Mouse (Mus musculus) stomach, embryonic 14.5 days (tissue): ENCODE data around the gene Mtmr3. TPM values are rescaled to one million over a fixed set of nuclear protein-coding genes. Genes with fewer than 3 reads are reported as not detected.
A peak's percentile ranks its signal among the peaks of the same experiment; 100 is the strongest.

Experiments used
- ATAC-seq: fragments of 200-750 bp; cut with Nextera tagmentation; 2 replicates; pipeline ENCODE4 v1.8.0; 2017; ENCODE audit warnings: low read depth, moderate TSS enrichment; ENCODE audit not compliant: insufficient number of reproducible peaks, insufficient read depth, low FRiP score
- H3K27ac ChIP-seq: fragments of 300-500 bp; sonication (generic); 2 replicates; pipeline ENCODE4 v1.5.1; 2014; ENCODE audit warnings: mild to moderate bottlenecking, low read length, moderate library complexity, mixed read lengths
- H3K27me3 ChIP-seq: fragments of 300-500 bp; sonication (generic); 2 replicates; pipeline ENCODE4 v1.6.1; 2014; ENCODE audit warnings: low read length, control low read depth, mixed read lengths; ENCODE audit not compliant: control insufficient read depth, insufficient read depth
- H3K36me3 ChIP-seq: fragments of 300-500 bp; sonication (generic); 2 replicates; pipeline ENCODE4 v1.6.1; 2014; ENCODE audit warnings: mild to moderate bottlenecking, control low read depth, low read length, moderate library complexity, mixed read lengths; ENCODE audit not compliant: control insufficient read depth, insufficient read depth
- H3K4me1 ChIP-seq: fragments of 300-500 bp; sonication (generic); 2 replicates; pipeline ENCODE4 v1.6.1; 2014; ENCODE audit warnings: low read length, control low read depth, mixed read lengths; ENCODE audit not compliant: control insufficient read depth, insufficient read depth
- H3K4me2 ChIP-seq: fragments of 300-500 bp; sonication (generic); replicated peaks from 2 replicates; pipeline ENCODE4 v1.6.1; 2014; ENCODE audit warnings: low read depth, low read length, control low read depth
- H3K4me3 ChIP-seq: fragments of 300-500 bp; sonication (generic); 2 replicates; pipeline ENCODE4 v1.5.1; 2014; ENCODE audit warnings: low read depth, low read length, control low read depth
- H3K9ac ChIP-seq: fragments of 300-500 bp; sonication (generic); replicated peaks from 2 replicates; pipeline ENCODE4 v1.6.1; 2014; ENCODE audit warnings: low read depth, mild to moderate bottlenecking, control low read depth, low read length, moderate library complexity, mixed read lengths
- H3K9me3 ChIP-seq: fragments of 300-500 bp; sonication (generic); 2 replicates; pipeline ENCODE4 v1.6.1; 2016; ENCODE audit warnings: low read depth, low read length, control low read depth; ENCODE audit not compliant: control insufficient read depth
- WGBS: fragments of 180-500 bp; shearing (Covaris S2); extraction: QIAGEN DNeasy Blood & Tissue Kit; methylation state at CpG from one replicate; pipeline ENCODE4 v1.1.7; 2014; 5-methylcytosine and 5-hydroxymethylcytosine counted together
- polyA plus RNA-seq: library from polyadenylated mRNA; unstranded; fragments of >200 nt; fragmentation: Nextera tagmentation; extraction: Ambion mirVana; gene quantifications from 2 replicates; pipeline ENCODE4 v1.2.1, GENCODE M21; 2014

The Mtmr3 gene
- polyA plus RNA-seq, 1 experiment from 2014 or later = 31.1 TPM

- Histone ChIP-seq H3K4me2 (no peak overlapping the region), H3K4me3 (no peak overlapping the region), H3K4me1 (no peaks in the 10 kb centered on the region), H3K27me3 (no peaks in the 10 kb centered on the region), H3K9me3 (no peaks in the 10 kb centered on the region), H3K27ac (no peak overlapping the region), H3K36me3 (no peaks in the 10 kb centered on the region), H3K9ac (no peak overlapping the region)
- 67% methylated on average over 2 of the region's 2 CpGs for WGBS
- no peak for ATAC-seq
Observed at GRCm38 (mm10) chr11:4611904-4612303, 17.2 kb upstream of the Mtmr3 start.

GRCm38 (mm10) chr11:4606541-4606940 lies 11.9 kb upstream of the Mtmr3 start:
- H3K4me1 ChIP-seq = peaks cover 16% of the 10 kb centered on the region
- H3K9ac ChIP-seq = no peak overlapping the region
- 69% methylated on average over 1 of the region's 1 CpGs for WGBS
- no peaks in the 10 kb centered on the region for H3K36me3 ChIP-seq
- no peak overlapping the region for H3K4me3 ChIP-seq
- H3K27ac ChIP-seq = no peak overlapping the region
- H3K27me3 ChIP-seq = no peaks in the 10 kb centered on the region
- no peak overlapping the region for H3K4me2 ChIP-seq
- no peaks in the 10 kb centered on the region for H3K9me3 ChIP-seq
- ATAC-seq = no peak

- no peak overlapping the region for H3K27ac ChIP-seq
- H3K27me3 ChIP-seq = no peaks in the 10 kb centered on the region
- WGBS = 53% methylated on average over 7 of the region's 7 CpGs
- no peak for ATAC-seq
- no peaks in the 10 kb centered on the region for H3K9me3 ChIP-seq
- H3K4me1 ChIP-seq = peaks cover 16% of the 10 kb centered on the region
- H3K9ac ChIP-seq = no peak overlapping the region
- no peaks in the 10 kb centered on the region for H3K36me3 ChIP-seq
- H3K4me2 ChIP-seq = no peak overlapping the region
- no peak overlapping the region for H3K4me3 ChIP-seq
Observed at GRCm38 (mm10) chr11:4605414-4605813, 10.8 kb upstream of the Mtmr3 start.

- Histone ChIP-seq H3K27ac (peak overlapping the region; percentile 15; the same call in 1 of the 2 replicates), H3K9ac (no peak overlapping the region), H3K4me1 (peaks cover 16% of the 10 kb centered on the region), H3K9me3 (no peaks in the 10 kb centered on the region), H3K36me3 (no peaks in the 10 kb centered on the region), H3K27me3 (no peaks in the 10 kb centered on the region), H3K4me2 (no peak overlapping the region), H3K4me3 (no peak overlapping the region)
- ATAC-seq = no peak
- 5% methylated on average over 6 of the region's 6 CpGs for WGBS
Observed at GRCm38 (mm10) chr11:4604441-4604840, 9.8 kb upstream of the Mtmr3 start.

GRCm38 (mm10) chr11:4602691-4603441 lies 8.2 kb upstream of the Mtmr3 start:
- no peak; the same call in 1 of the 2 replicates for ATAC-seq
- Histone ChIP-seq H3K36me3 (no peaks in the 10 kb centered on the region), H3K4me1 (peaks cover 16% of the 10 kb centered on the region), H3K27ac (0 out of 2 replicates have a peak overlapping the region, but pooled peaks have one; percentile 33), H3K9ac (no peak overlapping the region), H3K4me2 (0 out of 2 replicates have a peak overlapping the region, but pooled peaks have one; percentile 10), H3K9me3 (no peaks in the 10 kb centered on the region), H3K4me3 (no peak overlapping the region), H3K27me3 (no peaks in the 10 kb centered on the region)
- WGBS = 27% methylated on average over 12 of the region's 12 CpGs

- H3K4me2 ChIP-seq = no peak overlapping the region
- H3K9ac ChIP-seq = no peak overlapping the region
- no peaks in the 10 kb centered on the region for H3K27me3 ChIP-seq
- H3K4me3 ChIP-seq = no peak overlapping the region
- H3K36me3 ChIP-seq = no peaks in the 10 kb centered on the region
- peaks cover 16% of the 10 kb centered on the region for H3K4me1 ChIP-seq
- no peaks in the 10 kb centered on the region for H3K9me3 ChIP-seq
- no peak overlapping the region for H3K27ac ChIP-seq
- 84% methylated on average over 5 of the region's 5 CpGs for WGBS
- no peak for ATAC-seq
Observed at GRCm38 (mm10) chr11:4601890-4602289, 7.2 kb upstream of the Mtmr3 start.

GRCm38 (mm10) chr11:4599916-4600315 lies 5.3 kb upstream of the Mtmr3 start:
- Histone ChIP-seq H3K4me2 (no peak overlapping the region), H3K27me3 (no peaks in the 10 kb centered on the region), H3K36me3 (no peaks in the 10 kb centered on the region), H3K9me3 (no peaks in the 10 kb centered on the region), H3K4me1 (peaks cover 13% of the 10 kb centered on the region), H3K4me3 (no peak overlapping the region), H3K9ac (no peak overlapping the region), H3K27ac (no peak overlapping the region)
- WGBS = 85% methylated on average over 3 of the region's 3 CpGs
- no peak for ATAC-seq

GRCm38 (mm10) chr11:4598411-4598810 lies 3.7 kb upstream of the Mtmr3 start:
- Histone ChIP-seq H3K36me3 (no peaks in the 10 kb centered on the region), H3K27ac (no peak overlapping the region), H3K4me3 (no peak overlapping the region), H3K9me3 (no peaks in the 10 kb centered on the region), H3K27me3 (no peaks in the 10 kb centered on the region), H3K4me1 (peaks cover 6% of the 10 kb centered on the region; the same call in 1 of the 2 replicates), H3K9ac (no peak overlapping the region), H3K4me2 (no peak overlapping the region)
- 91% methylated on average over 2 of the region's 2 CpGs for WGBS
- no peak for ATAC-seq
